Mouse (Mus musculus) intestine, embryonic 16.5 days (tissue): ENCODE results near the gene Zfp62. TPM values are rescaled to one million over a fixed set of nuclear protein-coding genes. Genes with fewer than 3 reads are reported as not detected.

Source experiments
- ATAC-seq: fragments of 200-750 bp; cut with Nextera tagmentation; 2 replicates; pipeline ENCODE4 v1.8.0; 2017; ENCODE audit warnings: moderate TSS enrichment, moderate library complexity
- H3K27ac ChIP-seq: fragments of 300-500 bp; sonication (generic); 2 replicates; pipeline ENCODE4 v1.5.1; 2014; ENCODE audit warnings: mild to moderate bottlenecking, low read length
- H3K27me3 ChIP-seq: fragments of 300-500 bp; sonication (generic); replicated peaks from 2 replicates; pipeline ENCODE4 v1.6.1; 2014; ENCODE audit warnings: low read length, control low read depth, mixed read lengths; ENCODE audit not compliant: control insufficient read depth, insufficient read depth
- H3K36me3 ChIP-seq: fragments of 300-500 bp; sonication (generic); 2 replicates; pipeline ENCODE4 v1.6.1; 2014; ENCODE audit warnings: low read length, control low read depth; ENCODE audit not compliant: control insufficient read depth, insufficient read depth
- H3K4me1 ChIP-seq: fragments of 300-500 bp; sonication (generic); 2 replicates; pipeline ENCODE4 v1.6.1; 2014; ENCODE audit warnings: low read length, control low read depth, mixed read lengths; ENCODE audit not compliant: control insufficient read depth, insufficient read depth
- H3K4me2 ChIP-seq: fragments of 300-500 bp; sonication (generic); 2 replicates; pipeline ENCODE4 v1.6.1; 2014; ENCODE audit warnings: low read depth, low read length, control low read depth
- H3K4me3 ChIP-seq: fragments of 300-500 bp; sonication (generic); 2 replicates; pipeline ENCODE4 v1.5.1; 2014; ENCODE audit warnings: mild to moderate bottlenecking, low read length
- H3K9ac ChIP-seq: fragments of 300-500 bp; sonication (generic); 2 replicates; pipeline ENCODE4 v1.6.1; 2014; ENCODE audit warnings: low read depth, low read length
- H3K9me3 ChIP-seq: fragments of 300-500 bp; sonication (generic); 2 replicates; pipeline ENCODE4 v1.6.1; 2016; ENCODE audit warnings: low read length, control low read depth; ENCODE audit not compliant: control insufficient read depth
- WGBS: fragments of 180-500 bp; shearing (Covaris S2); extraction: QIAGEN DNeasy Blood & Tissue Kit; methylation state at CpG from one replicate; pipeline ENCODE4 v1.1.7; 2014; 5-methylcytosine and 5-hydroxymethylcytosine counted together
- polyA plus RNA-seq: library from polyadenylated mRNA; unstranded; fragments of >200 nt; fragmentation: Nextera tagmentation; extraction: Ambion mirVana; gene quantifications from 2 replicates; pipeline ENCODE4 v1.2.1, GENCODE M21; 2015

Zfp62 gene
- polyA plus RNA-seq, 1 experiment from 2014 or later: 23.1 TPM

GRCm38 (mm10) chr11:49264081-49264480 is 61.0 kb downstream of the Zfp62 start:
- WGBS: 92% methylated on average over 7 of the region's 7 CpGs
- Histone ChIP-seq H3K36me3 (peaks cover 18% of the 10 kb centered on the region; the same call in 1 of the 2 replicates), H3K27me3 (no peaks in the 10 kb centered on the region), H3K27ac (no peak overlapping the region), H3K9me3 (no peaks in the 10 kb centered on the region), H3K9ac (no peak overlapping the region), H3K4me3 (no peak overlapping the region), H3K4me1 (peaks cover 38% of the 10 kb centered on the region), H3K4me2 (no peak overlapping the region)
- no peak for ATAC-seq

- ATAC-seq: peak; percentile 29
- WGBS: 65% methylated on average over 11 of the region's 11 CpGs
These were observed 61.5 kb downstream of the Zfp62 start for GRCm38 (mm10) chr11:49264622-49265021.

GRCm38 (mm10) chr11:49265101-49265500 is 62.0 kb downstream of the Zfp62 start:
- Histone ChIP-seq H3K9ac (no peak overlapping the region), H3K27me3 (no peaks in the 10 kb centered on the region), H3K4me1 (peaks cover 33% of the 10 kb centered on the region), H3K4me3 (no peak overlapping the region), H3K36me3 (peaks cover 18% of the 10 kb centered on the region; the same call in 1 of the 2 replicates), H3K4me2 (no peak overlapping the region), H3K27ac (no peak overlapping the region), H3K9me3 (no peaks in the 10 kb centered on the region)
- WGBS: 87% methylated on average over 8 of the region's 8 CpGs
- ATAC-seq: no peak

More at GRCm38 (mm10) chr11:49264622-49265021, 61.5 kb downstream of the Zfp62 start:
- Histone ChIP-seq H3K4me3 (no peak overlapping the region), H3K4me2 (no peak overlapping the region), H3K36me3 (peaks cover 18% of the 10 kb centered on the region; the same call in 1 of the 2 replicates), H3K27ac (no peak overlapping the region), H3K27me3 (no peaks in the 10 kb centered on the region), H3K9ac (no peak overlapping the region), H3K9me3 (no peaks in the 10 kb centered on the region), H3K4me1 (peaks cover 35% of the 10 kb centered on the region)

- H3K4me1 ChIP-seq: peaks cover 23% of the 10 kb centered on the region; the same call in 1 of the 2 replicates
- H3K27ac ChIP-seq: peak overlapping the region; percentile 41; the same call in 1 of the 2 replicates
- H3K27me3 ChIP-seq: no peaks in the 10 kb centered on the region
- 56% methylated on average over 6 of the region's 6 CpGs for WGBS
- peak; percentile 50 for ATAC-seq
- no peak overlapping the region for H3K9ac ChIP-seq
- H3K9me3 ChIP-seq: no peaks in the 10 kb centered on the region
- H3K4me3 ChIP-seq: no peak overlapping the region
- peaks cover 9% of the 10 kb centered on the region; the same call in 1 of the 2 replicates for H3K36me3 ChIP-seq
- H3K4me2 ChIP-seq: no peak overlapping the region
These were observed 63.6 kb downstream of the Zfp62 start for GRCm38 (mm10) chr11:49266671-49267070.

GRCm38 (mm10) chr11:49267316-49267715 is 64.2 kb downstream of the Zfp62 start:
- Histone ChIP-seq H3K9me3 (no peaks in the 10 kb centered on the region), H3K27ac (no peak overlapping the region), H3K4me1 (peaks cover 16% of the 10 kb centered on the region; the same call in 1 of the 2 replicates), H3K4me2 (no peak overlapping the region), H3K36me3 (0 out of 2 replicates have a peak, but pooled peaks cover 5% of the 10 kb centered on the region), H3K4me3 (no peak overlapping the region), H3K27me3 (no peaks in the 10 kb centered on the region), H3K9ac (no peak overlapping the region)
- no peak for ATAC-seq
- WGBS: 87% methylated on average over 10 of the region's 10 CpGs

GRCm38 (mm10) chr11:49267970-49268579 is 65.0 kb downstream of the Zfp62 start:
- 57% methylated on average over 15 of the region's 15 CpGs for WGBS
- H3K27ac ChIP-seq: peak overlapping the region; percentile 60

More at GRCm38 (mm10) chr11:49267970-49268579, 65.0 kb downstream of the Zfp62 start:
- Histone ChIP-seq H3K9ac (no peak overlapping the region), H3K9me3 (no peaks in the 10 kb centered on the region), H3K4me3 (no peak overlapping the region), H3K4me1 (peaks cover 14% of the 10 kb centered on the region; the same call in 1 of the 2 replicates), H3K27me3 (no peaks in the 10 kb centered on the region), H3K36me3 (no peaks in the 10 kb centered on the region), H3K4me2 (no peak overlapping the region)
- no peak for ATAC-seq

Other genes with a start within 250 kb of the Zfp62 start
- gene Olfr56, start 224.4 kb upstream of the Zfp62 start, polyA plus RNA-seq: 0.10 TPM in 1 of 2 replicates, not detected in the other
- 0.70 and 1.1 TPM in 2 replicates for gene 9930111J21Rik1, start 223.9 kb upstream of the Zfp62 start, polyA plus RNA-seq
- gene Gm12185, start 211.1 kb upstream of the Zfp62 start, polyA plus RNA-seq: not detected in 2 replicates
- 1.9 and 2.1 TPM in 2 replicates for gene Tgtp1, start 209.1 kb upstream of the Zfp62 start, polyA plus RNA-seq
- 0.65 and 0.87 TPM in 2 replicates for gene 9930111J21Rik2, start 152.1 kb upstream of the Zfp62 start, polyA plus RNA-seq
- 0.86 and 1.0 TPM in 2 replicates for gene Tgtp2, start 139.1 kb upstream of the Zfp62 start, polyA plus RNA-seq
- 3.2 and 3.6 TPM in 2 replicates for gene Ifi47, start 126.7 kb upstream of the Zfp62 start, polyA plus RNA-seq
- gene Olfr1396, start 88.4 kb upstream of the Zfp62 start, polyA plus RNA-seq: not detected in 2 replicates
- gene Olfr1395, start 61.0 kb upstream of the Zfp62 start, polyA plus RNA-seq: not detected in 2 replicates
- not detected in 2 replicates for gene Olfr1394, start 48.9 kb upstream of the Zfp62 start, polyA plus RNA-seq
- 1.6 TPM in 2 replicates for gene Btnl9, start 16.1 kb upstream of the Zfp62 start, polyA plus RNA-seq
- gene Mgat1, start 40.9 kb downstream of the Zfp62 start, polyA plus RNA-seq: 62.4 and 65.8 TPM in 2 replicates
- gene Olfr1393, start 75.0 kb downstream of the Zfp62 start, polyA plus RNA-seq: 0.13 TPM in 1 of 2 replicates, not detected in the other
- not detected in 2 replicates for gene Olfr1392, start 82.0 kb downstream of the Zfp62 start, polyA plus RNA-seq
- not detected in 2 replicates for gene Olfr10, start 101.4 kb downstream of the Zfp62 start, polyA plus RNA-seq
- not detected in 2 replicates for gene Olfr1391, start 119.5 kb downstream of the Zfp62 start, polyA plus RNA-seq
- not detected in 2 replicates for gene Olfr1390, start 131.9 kb downstream of the Zfp62 start, polyA plus RNA-seq
- gene Olfr1389, start 219.8 kb downstream of the Zfp62 start, polyA plus RNA-seq: not detected in 2 replicates
- 0.05 and 0.10 TPM in 2 replicates for gene Olfr1388, start 233.3 kb downstream of the Zfp62 start, polyA plus RNA-seq